Comparison of ENCODE assay signal across 28 mouse cellular contexts in genomic region chr5:139781406-139781805, GRCm38 (mm10). TPM values are rescaled to one million over a fixed set of nuclear protein-coding genes. Genes with fewer than 3 reads are reported as not detected.
DNase-seq lines count a peak whose midpoint lies in the region; ATAC-seq and TF ChIP-seq lines count a peak whose summit lies in the region.
"Had no signal": no experiment of that assay in that cellular context is flagged by ENCODE, and none has a peak within 500 bp of the region (broad histone marks: within the 10 kb centered on the region; RNA-seq: fewer than 3 reads in every experiment).

No protein-coding gene starts in this region.

- no peak overlapping the region for H3K4me2 ChIP-seq in heart, embryonic 12.5 days
- H3K4me2 ChIP-seq: embryonic facial prominence, embryonic 12.5 days; limb, embryonic 13.5 days; liver, embryonic 11.5 days; lung, embryonic 15.5 days had no signal

- no peaks in the 10 kb centered on the region for H3K4me1 ChIP-seq in heart, embryonic 12.5 days (replicated peaks)
- H3K4me1 ChIP-seq in kidney, adult 2 months (ENCODE audit: control insufficient read depth, insufficient read depth, low read length): no peaks in the 10 kb centered on the region
- H3K4me1 ChIP-seq: embryonic facial prominence, embryonic 12.5 days; limb, embryonic 13.5 days; lung, embryonic 15.5 days had no signal

- DNase-seq in heart, adult 11 months: peak; percentile 98
- DNase-seq in kidney, adult 2 months: peak; percentile 40
- no peak for DNase-seq in kidney, adult 18-20 months
- DNase-seq in B cell, adult 2 months: peak; percentile 73 to 78
- peak; percentile 38 for DNase-seq in splenic B cell, adult 2 months (ENCODE audit: low read depth, low spot score)
- DNase-seq in cerebellum, adult 18-20 months: no peak
- DNase-seq: adrenal gland, adult 2 months; cerebellum, adult 9-10 months; embryo, embryonic 11 days; kidney, adult 8-10 months; kidney, postnatal 4 days; midbrain, embryonic 14.5 days; thymus, postnatal 25 days had no signal

- no peak for TF ChIP-seq CTCF in kidney, adult 2 months (conservative IDR thresholded peaks at IDR 0.05; ENCODE audit: insufficient read depth, insufficient read length, low read depth, low read length)

- no peaks in the 10 kb centered on the region for H3K36me3 ChIP-seq in heart, embryonic 12.5 days
- no peaks in the 10 kb centered on the region for H3K36me3 ChIP-seq in kidney, adult 2 months (ENCODE audit: control insufficient read depth, insufficient read depth, low read length)
- H3K36me3 ChIP-seq in splenic B cell, adult 2 months (ENCODE audit: control insufficient read depth, insufficient read depth, low read length, poor library complexity, severe bottlenecking): no peaks in the 10 kb centered on the region
- H3K36me3 ChIP-seq: embryonic facial prominence, embryonic 12.5 days; limb, embryonic 13.5 days; lung, embryonic 15.5 days had no signal

- H3K9me3 ChIP-seq in heart, embryonic 12.5 days (replicated peaks): no peaks in the 10 kb centered on the region
- H3K9me3 ChIP-seq: embryonic facial prominence, embryonic 12.5 days; limb, embryonic 13.5 days; lung, embryonic 15.5 days had no signal

- WGBS in heart, embryonic 12.5 days: 73% methylated on average over 8 of the region's 8 CpGs
- WGBS in kidney, adult 2 months: 62% methylated on average over 8 of the region's 8 CpGs

- no peak overlapping the region for H3K27ac ChIP-seq in heart, embryonic 12.5 days (ENCODE audit: poor library complexity, severe bottlenecking)
- no peak overlapping the region for H3K27ac ChIP-seq in kidney, adult 2 months (ENCODE audit: insufficient read depth, low read depth, low read length)
- H3K27ac ChIP-seq: embryonic facial prominence, embryonic 12.5 days; kidney, postnatal 0 days; limb, embryonic 13.5 days; lung, embryonic 15.5 days had no signal

- no peak for ATAC-seq in heart, embryonic 12.5 days (ENCODE audit: insufficient number of reproducible peaks, low FRiP score)
- ATAC-seq: activated CD4-positive, CD25-positive, alpha-beta regulatory T cell, adult 4 months; forebrain, embryonic 14.5 days; hindbrain, embryonic 16.5 days had no signal

- no peak for TF ChIP-seq POLR2A in kidney, adult 2 months (IDR thresholded peaks at IDR 0.05; ENCODE audit: low read depth, low read length)

- H3K4me3 ChIP-seq in heart, embryonic 12.5 days: no peak overlapping the region
- H3K4me3 ChIP-seq in kidney, adult 2 months (ENCODE audit: insufficient read depth, low read depth, low read length): no peak overlapping the region
- H3K4me3 ChIP-seq: embryonic facial prominence, embryonic 12.5 days; limb, embryonic 13.5 days; lung, embryonic 15.5 days had no signal

- no peak overlapping the region for H3K9ac ChIP-seq in heart, embryonic 12.5 days
- H3K9ac ChIP-seq: embryonic facial prominence, embryonic 12.5 days; limb, embryonic 13.5 days; lung, embryonic 15.5 days had no signal

- H3K27me3 ChIP-seq in heart, embryonic 12.5 days (replicated peaks): no peaks in the 10 kb centered on the region
- no peaks in the 10 kb centered on the region for H3K27me3 ChIP-seq in kidney, adult 2 months (replicated peaks; ENCODE audit: control insufficient read depth, insufficient read depth, low read length)
- no peaks in the 10 kb centered on the region for H3K27me3 ChIP-seq in splenic B cell, adult 2 months (ENCODE audit: control insufficient read depth, insufficient read depth, low read length, poor library complexity, severe bottlenecking)
- H3K27me3 ChIP-seq: embryonic facial prominence, embryonic 12.5 days; limb, embryonic 13.5 days; lung, embryonic 15.5 days had no signal

RNA-seq across cellular contexts. Expression of gene Ints1, which starts 5.9 kb away (rescaled TPM):
- polyA plus RNA-seq in heart, embryonic 12.5 days (2016; fragmentation: Nextera tagmentation; extraction: Ambion mirVana): 24.2 and 32.7 TPM in 2 replicates
- 40.1 and 42.2 TPM in 2 replicates for polyA plus RNA-seq in kidney, adult 2 months (2012; rRNA removed)

RNA-seq across cellular contexts. Expression of gene Mafk, which starts 9.9 kb away (rescaled TPM):
- polyA plus RNA-seq in heart, embryonic 12.5 days (2016; fragmentation: Nextera tagmentation; extraction: Ambion mirVana): 24.4 and 25.2 TPM in 2 replicates
- polyA plus RNA-seq in kidney, adult 2 months (2012; rRNA removed): 20.5 and 22.2 TPM in 2 replicates

RNA-seq across cellular contexts. Expression of gene Tmem184a, which starts 38.3 kb away (rescaled TPM):
- polyA plus RNA-seq in heart, embryonic 12.5 days (2016; fragmentation: Nextera tagmentation; extraction: Ambion mirVana): 0.41 and 0.42 TPM in 2 replicates
- 69.7 and 90.2 TPM in 2 replicates for polyA plus RNA-seq in kidney, adult 2 months (2012; rRNA removed)
- polyA plus RNA-seq: forebrain, embryonic 14.5 days had no signal

RNA-seq across cellular contexts. Expression of gene Gm26938, which starts 44.8 kb away (rescaled TPM):
- not detected in 2 replicates for polyA plus RNA-seq in heart, embryonic 12.5 days (2016; fragmentation: Nextera tagmentation; extraction: Ambion mirVana)
- not detected in 2 replicates for polyA plus RNA-seq in kidney, adult 2 months (2012; rRNA removed)
- polyA plus RNA-seq: activated CD4-positive, CD25-positive, alpha-beta regulatory T cell, adult 4 months; adrenal gland, adult 2 months; embryonic facial prominence, embryonic 12.5 days; forebrain, embryonic 14.5 days; gonadal fat pad, adult 2 months; heart, embryonic 16.5 days; hindbrain, embryonic 11.5 days; hindbrain, embryonic 16.5 days; intestine, embryonic 14.5 days; kidney, postnatal 0 days; limb, embryonic 13.5 days; liver, embryonic 11.5 days; lung, embryonic 15.5 days; neural tube, embryonic 14.5 days; stomach, embryonic 16.5 days had no signal

RNA-seq across cellular contexts. Expression of gene Micall2, which starts 45.3 kb away (rescaled TPM):
- 2.1 and 3.4 TPM in 2 replicates for polyA plus RNA-seq in heart, embryonic 12.5 days (2016; fragmentation: Nextera tagmentation; extraction: Ambion mirVana)
- 3.3 and 3.4 TPM in 2 replicates for polyA plus RNA-seq in kidney, adult 2 months (2012; rRNA removed)
- polyA plus RNA-seq: activated CD4-positive, CD25-positive, alpha-beta regulatory T cell, adult 4 months had no signal

Comparison
In these comparisons a context has a peak if more than half of its experiments do, and no peak if none do; other contexts are left out.
1. DNase-seq: peak in heart, adult 11 months (single experiment), kidney, adult 2 months (single experiment), B cell, adult 2 months (2 of 2) and splenic B cell, adult 2 months (single experiment); none in kidney, adult 18-20 months (single experiment) and cerebellum, adult 18-20 months (0 of 2).
2. RNA of gene Tmem184a, which starts 38.3 kb away (polyA plus RNA-seq): 69.7 to 90.2 TPM in kidney, adult 2 months; 0.41 to 0.42 TPM in heart, embryonic 12.5 days; every median in the first group is over 10 times any median in the second.